ENCODE assay signal across 12 mouse cellular contexts in the genomic region with DNA sequence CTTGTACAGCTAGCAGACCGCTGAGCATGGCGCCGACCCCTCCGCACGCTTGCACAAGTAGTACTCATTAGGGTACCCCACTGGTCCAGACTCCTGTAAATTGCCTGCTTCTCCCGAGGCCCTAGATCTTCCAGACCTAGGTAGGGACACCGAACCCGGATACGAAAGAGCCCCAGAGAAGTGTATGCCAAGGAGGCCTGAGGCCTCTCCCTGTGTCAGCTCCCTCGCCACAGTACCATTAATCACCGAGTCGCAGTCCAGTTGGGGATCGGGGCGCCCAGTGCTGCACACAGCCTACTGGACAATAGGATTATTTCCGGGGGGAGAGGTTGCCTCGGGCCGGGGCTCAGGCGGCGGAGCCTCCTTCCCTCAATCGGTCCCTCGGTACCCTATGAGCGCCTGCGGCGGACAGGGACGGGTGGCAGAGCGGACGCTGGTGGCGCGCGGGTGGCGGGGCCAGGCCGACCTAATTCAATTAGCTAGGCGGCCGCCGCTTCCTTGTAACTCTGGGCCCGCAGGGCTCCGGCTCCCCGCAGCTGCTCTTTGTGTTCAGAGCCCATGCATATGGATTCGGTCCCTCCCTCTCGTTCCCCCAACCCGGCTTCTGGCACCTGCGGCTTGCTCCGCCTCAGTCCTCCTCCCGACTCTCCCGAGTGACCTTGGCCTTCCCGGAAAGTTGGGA. TPM values are rescaled to one million over a fixed set of nuclear protein-coding genes. Genes with fewer than 3 reads are reported as not detected.
DNase-seq lines count a peak whose midpoint lies in the region; ATAC-seq and TF ChIP-seq lines count a peak whose summit lies in the region.
"Had no signal": no experiment of that assay in that cellular context is flagged by ENCODE, and none has a peak within 500 bp of the region (broad histone marks: within the 10 kb centered on the region; RNA-seq: fewer than 3 reads in every experiment).

No protein-coding gene starts in this region.

- DNase-seq in adrenal gland, adult 2 months: peak; percentile 19
- no peak for DNase-seq in adrenal gland, postnatal 25 days
- DNase-seq in Muller cell, postnatal 12 days (ENCODE audit: inconsistent ontology term): peak; percentile 29
- DNase-seq in forebrain, postnatal 0 days: no peak
- peak; percentile 96 for DNase-seq in midbrain, embryonic 11.5 days (ENCODE audit: low spot score, missing footprints)
- no peak for DNase-seq in spleen, postnatal 4 days (ENCODE audit: low spot score in 2 of 2)
- DNase-seq in left cerebral cortex, adult 2 months (ENCODE audit: extremely low spot score in 1 of 2, low spot score in 2 of 2): no peak
- DNase-seq in ovary, adult 18-20 months (ENCODE audit: low spot score): no peak
- DNase-seq: kidney, postnatal 14 days; lung, embryonic 14.5 days; right cerebral cortex, postnatal 14 days had no signal

- ATAC-seq in forebrain, postnatal 0 days: no peak
- ATAC-seq in midbrain, embryonic 11.5 days (ENCODE audit: low FRiP score): peak; percentile 73
- ATAC-seq: activated CD4-positive, CD25-positive, alpha-beta regulatory T cell, adult 4 months had no signal

- WGBS in forebrain, postnatal 0 days: under 1% methylated on average over 46 of the region's 46 CpGs
- WGBS in midbrain, embryonic 11.5 days: under 1% methylated on average over 45 of the region's 46 CpGs

- H3K27me3 ChIP-seq in forebrain, postnatal 0 days (ENCODE audit: insufficient read depth, low read length): peaks cover 93% of the 10 kb centered on the region
- peaks cover 100% of the 10 kb centered on the region for H3K27me3 ChIP-seq in midbrain, embryonic 11.5 days (ENCODE audit: control insufficient read depth, insufficient read depth, low read length)

- H3K9ac ChIP-seq in forebrain, postnatal 0 days: no peak overlapping the region
- H3K9ac ChIP-seq in midbrain, embryonic 11.5 days (ENCODE audit: low read length): no peak overlapping the region
- H3K9ac ChIP-seq: lung, embryonic 14.5 days had no signal

- H3K9me3 ChIP-seq in forebrain, postnatal 0 days (ENCODE audit: low read length): no peaks in the 10 kb centered on the region
- peaks cover 4% of the 10 kb centered on the region; the same call in 1 of the 2 replicates for H3K9me3 ChIP-seq in midbrain, embryonic 11.5 days (ENCODE audit: control insufficient read depth, low read length)

- no peak for TF ChIP-seq CTCF in forebrain, postnatal 0 days (IDR thresholded peaks at IDR 0.05; ENCODE audit: low read depth)
- TF ChIP-seq CTCF in left cerebral cortex, adult 2 months (IDR thresholded peaks at IDR 0.05): no peak

- no peaks in the 10 kb centered on the region; the same call in 1 of the 2 replicates for H3K4me1 ChIP-seq in forebrain, postnatal 0 days (ENCODE audit: insufficient read depth)
- H3K4me1 ChIP-seq in midbrain, embryonic 11.5 days (ENCODE audit: control insufficient read depth, insufficient read depth, low read length): peaks cover 8% of the 10 kb centered on the region; the same call in 1 of the 2 replicates

- H3K4me3 ChIP-seq in forebrain, postnatal 0 days (ENCODE audit: low read depth, low read length): 0 out of 2 replicates have a peak overlapping the region, but pooled peaks have one; percentile 9
- H3K4me3 ChIP-seq in midbrain, embryonic 11.5 days (ENCODE audit: low read depth, low read length): peak overlapping the region; percentile 23; the same call in 1 of the 2 replicates
- H3K4me3 ChIP-seq in left cerebral cortex, adult 2 months: no peak overlapping the region

- no peak overlapping the region for H3K27ac ChIP-seq in forebrain, postnatal 0 days (ENCODE audit: low read depth, low read length)
- H3K27ac ChIP-seq in midbrain, embryonic 11.5 days (ENCODE audit: low read depth, low read length): no peak overlapping the region
- H3K27ac ChIP-seq in left cerebral cortex, adult 2 months: no peak overlapping the region

- no peaks in the 10 kb centered on the region for H3K36me3 ChIP-seq in forebrain, postnatal 0 days (ENCODE audit: insufficient read depth)
- H3K36me3 ChIP-seq in midbrain, embryonic 11.5 days (ENCODE audit: control insufficient read depth, insufficient read depth, low read length): no peaks in the 10 kb centered on the region

- no peak overlapping the region; the same call in 1 of the 2 replicates for H3K4me2 ChIP-seq in forebrain, postnatal 0 days (ENCODE audit: low read depth)
- H3K4me2 ChIP-seq in midbrain, embryonic 11.5 days: peak overlapping the region; percentile 40
- H3K4me2 ChIP-seq: lung, embryonic 14.5 days had no signal

- intact Hi-C loops in left cerebral cortex, adult 2 months (cut with DNase I): no loop called here

RNA-seq across cellular contexts. Expression of a gene that starts 7.1 kb away (rescaled TPM):
- total RNA-seq in adrenal gland, adult 2 months (2021): not detected
- polyA plus RNA-seq in adrenal gland, adult 2 months (2012; rRNA removed): not detected in 2 replicates
- not detected in 2 replicates for total RNA-seq in adrenal gland, postnatal 25 days (2021)
- not detected in 2 replicates for total RNA-seq in forebrain, postnatal 0 days (2014; rRNA removed)
- not detected in 2 replicates for polyA plus RNA-seq in forebrain, postnatal 0 days (2015; fragmentation: Nextera tagmentation; extraction: Ambion mirVana)
- 0.27 and 0.32 TPM in 2 replicates for polyA plus RNA-seq in midbrain, embryonic 11.5 days (2014; fragmentation: Nextera tagmentation; extraction: Ambion mirVana)
- not detected for total RNA-seq in left cerebral cortex, adult 2 months (2021)
- polyA plus RNA-seq: activated CD4-positive, CD25-positive, alpha-beta regulatory T cell, adult 4 months; lung, embryonic 14.5 days had no signal

Comparison
In these comparisons a context has a peak if more than half of its experiments do, and no peak if none do; other contexts are left out.
1. DNase-seq: peak in adrenal gland, adult 2 months (single experiment), Muller cell, postnatal 12 days (single experiment) and midbrain, embryonic 11.5 days (single experiment); none in adrenal gland, postnatal 25 days (single experiment), forebrain, postnatal 0 days (single experiment), spleen, postnatal 4 days (0 of 2), left cerebral cortex, adult 2 months (0 of 2) and ovary, adult 18-20 months (single experiment).